In genomic region chr9:30756796-30757195, GRCm38 (mm10) we compare ENCODE assay signal across 15 mouse cellular contexts.
"Had no signal": no experiment of that assay in that cellular context is flagged by ENCODE, and none has a peak within 500 bp of the region (broad histone marks: within the 10 kb centered on the region; RNA-seq: fewer than 3 reads in every experiment).

No protein-coding gene starts in this region.

- H3K27me3 ChIP-seq: neural tube, embryonic 15.5 days; stomach, embryonic 15.5 days had no signal

- H3K4me1 ChIP-seq: neural tube, embryonic 15.5 days; stomach, embryonic 15.5 days had no signal

- H3K4me3 ChIP-seq: neural tube, embryonic 15.5 days; stomach, embryonic 15.5 days had no signal

- H3K9me3 ChIP-seq: neural tube, embryonic 15.5 days; stomach, embryonic 15.5 days had no signal

- H3K9ac ChIP-seq: neural tube, embryonic 15.5 days; stomach, embryonic 15.5 days had no signal

- H3K4me2 ChIP-seq: neural tube, embryonic 15.5 days; stomach, embryonic 15.5 days had no signal

- DNase-seq: retina, postnatal 1 day; right cerebral cortex, adult 18-20 months; right cerebral cortex, postnatal 14 days; right cerebral cortex, postnatal 25 days; right cerebral cortex, postnatal 4 days; spleen, adult 18-20 months; thymus, adult 18-20 months; thymus, adult 2 months; thymus, postnatal 14 days; thymus, postnatal 25 days; thymus, postnatal 36 days; thymus, postnatal 4 days had no signal

- H3K36me3 ChIP-seq: neural tube, embryonic 15.5 days; stomach, embryonic 15.5 days had no signal

- H3K27ac ChIP-seq: neural tube, embryonic 15.5 days; stomach, embryonic 15.5 days; stomach, postnatal 0 days had no signal
